Mouse (Mus musculus) adrenal gland, adult (tissue): ENCODE data around the gene Kcnn3.

Experiments
- DNase-seq, 2 experiments: peaks; one replicate each; pipeline ENCODE4 v3.0.0; 2022 to 2023; ENCODE audit warnings: low spot score in 1 of 2; ENCODE audit not compliant: inconsistent age in 2 of 2

Gene Kcnn3

GRCm38 (mm10) chr3:89659938-89660620 lies 140.1 kb downstream of the Kcnn3 start:
- no peak for DNase-seq

- DNase-seq = no peak
Observed at GRCm38 (mm10) chr3:89664808-89665207, 144.8 kb downstream of the Kcnn3 start.

DNA sequence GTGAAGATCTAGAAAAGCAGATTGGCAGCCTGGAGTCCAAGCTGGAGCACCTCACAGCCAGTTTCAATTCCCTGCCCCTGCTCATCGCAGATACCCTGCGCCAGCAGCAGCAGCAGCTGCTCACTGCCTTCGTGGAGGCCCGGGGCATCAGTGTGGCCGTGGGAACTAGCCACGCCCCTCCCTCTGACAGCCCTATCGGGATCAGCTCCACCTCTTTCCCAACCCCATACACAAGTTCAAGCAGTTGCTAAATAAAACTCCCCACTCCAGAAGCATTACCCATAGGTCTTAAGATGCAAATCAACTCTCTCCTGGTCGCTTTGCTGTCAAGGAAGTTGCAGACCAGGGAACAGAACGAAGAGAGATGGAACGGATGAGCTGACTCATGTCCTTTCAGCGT lies 147.2 kb downstream of the Kcnn3 start:
- no peak for DNase-seq

DNA sequence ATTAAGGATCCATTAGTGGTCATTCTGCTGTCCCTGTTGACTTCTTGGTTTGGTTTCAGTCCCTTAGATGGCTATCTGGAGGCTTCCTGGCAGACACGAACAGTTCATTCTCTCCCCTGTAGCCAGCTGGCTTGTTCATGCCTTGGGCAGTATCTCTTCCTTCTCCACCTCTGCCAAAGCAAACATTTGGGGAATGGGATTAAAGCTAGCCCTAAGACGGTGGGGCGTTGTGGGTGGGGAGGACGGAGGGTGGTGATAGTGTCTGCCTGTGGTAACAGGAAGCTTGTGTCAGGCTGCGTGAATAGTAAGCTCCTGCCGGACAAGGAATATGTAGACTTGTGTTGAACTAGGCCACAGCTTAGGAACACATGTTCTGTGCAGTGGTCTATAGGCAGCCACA lies 151.4 kb downstream of the Kcnn3 start:
- no peak for DNase-seq

DNA sequence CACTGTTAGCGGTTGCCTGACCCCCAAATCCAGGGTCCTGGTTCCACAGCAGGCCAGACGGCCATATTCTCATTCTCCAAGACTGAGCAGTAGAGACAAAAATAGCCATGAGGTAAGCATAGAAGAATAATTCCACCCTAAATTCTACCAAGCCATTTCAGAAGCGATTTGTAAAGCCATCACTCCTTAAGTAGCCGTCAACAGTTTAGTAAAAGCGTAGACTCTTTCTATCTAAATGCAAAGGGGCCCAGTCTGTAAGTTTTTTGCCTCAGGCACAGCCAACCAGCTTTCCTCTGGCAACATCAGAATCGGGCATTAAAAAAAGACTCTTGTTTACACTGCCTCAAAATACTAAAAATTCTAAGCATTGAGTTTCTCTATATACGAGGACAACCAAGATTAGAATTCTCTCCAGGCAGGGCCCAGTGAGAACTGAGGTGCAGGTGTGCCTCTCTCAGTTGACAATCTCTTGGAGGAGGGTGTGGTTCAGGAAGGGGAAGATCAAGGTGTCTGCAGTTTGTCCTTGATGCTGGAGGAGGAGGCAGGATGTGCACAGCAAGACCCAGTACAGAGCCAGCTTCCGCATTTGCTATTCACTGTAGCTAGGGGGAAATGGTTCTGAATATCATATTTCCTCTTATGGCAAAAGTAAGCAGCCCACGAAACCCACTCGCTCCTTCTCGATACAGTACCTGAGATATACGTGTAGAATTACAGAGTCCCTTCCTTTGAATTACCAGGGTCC lies 152.8 kb downstream of the Kcnn3 start:
- no peak for DNase-seq

DNA sequence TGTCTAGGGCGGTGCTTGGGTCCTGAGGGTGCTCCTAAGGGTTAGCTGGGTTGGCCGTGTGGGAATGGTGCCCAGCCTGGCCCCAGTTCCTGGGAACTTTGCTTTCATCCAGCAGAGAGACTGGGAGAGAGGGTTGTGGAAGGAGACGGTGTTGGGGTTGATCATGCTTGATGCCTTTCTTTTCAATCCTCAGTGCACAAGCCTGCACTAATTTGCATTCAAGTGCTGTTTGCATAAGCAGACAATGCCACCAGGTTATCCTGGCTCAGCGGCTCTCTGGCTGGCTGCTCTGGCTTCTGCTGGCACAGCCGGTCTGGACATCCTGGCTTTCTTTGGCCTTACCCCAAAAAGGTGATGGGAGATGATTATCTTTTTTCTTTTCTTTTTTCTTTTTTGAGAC lies 157.7 kb downstream of the Kcnn3 start:
- no peak for DNase-seq

GRCm38 (mm10) chr3:89686031-89686430 lies 166.1 kb downstream of the Kcnn3 start:
- DNase-seq = no peak

- peak; percentile 81 to 95 for DNase-seq
Observed at GRCm38 (mm10) chr3:89688694-89689581, 169.0 kb downstream of the Kcnn3 start.

DNA sequence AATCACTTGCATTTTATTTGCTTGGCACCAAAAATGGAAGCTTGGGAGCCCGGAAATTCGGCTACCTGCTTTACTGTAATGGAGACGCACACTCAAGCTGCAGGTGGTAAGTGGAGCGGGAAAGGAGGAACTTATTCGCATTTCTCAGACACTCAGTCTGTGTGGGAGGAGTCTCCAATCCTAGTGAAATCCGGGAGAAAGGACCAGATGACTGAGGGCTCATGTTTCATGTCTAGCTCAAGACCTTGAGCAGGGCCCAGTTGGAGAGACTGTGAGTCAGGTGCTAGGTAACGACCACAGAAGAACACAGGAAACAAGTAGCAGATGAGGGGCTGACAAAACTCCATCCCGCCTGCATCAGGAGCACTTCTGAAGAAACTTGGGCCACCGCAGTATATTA lies 171.8 kb downstream of the Kcnn3 start:
- no peak for DNase-seq

- DNase-seq = no peak
Observed at GRCm38 (mm10) chr3:89696152-89696821, 176.3 kb downstream of the Kcnn3 start.

DNA sequence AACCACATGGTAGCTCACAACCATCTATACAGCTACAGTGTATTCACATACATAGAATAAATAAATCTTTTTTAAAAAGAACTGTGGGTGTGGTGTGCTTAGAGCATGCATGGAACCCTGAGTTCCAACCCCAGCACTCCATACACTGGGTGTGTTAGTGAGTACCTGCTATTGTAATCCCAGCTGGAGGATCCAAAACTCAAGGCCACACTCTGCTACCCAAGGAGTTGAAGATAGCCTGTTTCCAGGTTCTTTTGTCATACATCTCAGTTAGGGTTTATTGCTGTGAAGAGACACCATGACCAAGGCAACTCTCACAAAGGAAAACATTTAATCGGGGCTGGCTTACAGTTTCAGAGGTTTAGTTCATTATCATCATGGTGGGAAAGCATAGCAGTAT lies 179.0 kb downstream of the Kcnn3 start:
- no peak for DNase-seq

DNA sequence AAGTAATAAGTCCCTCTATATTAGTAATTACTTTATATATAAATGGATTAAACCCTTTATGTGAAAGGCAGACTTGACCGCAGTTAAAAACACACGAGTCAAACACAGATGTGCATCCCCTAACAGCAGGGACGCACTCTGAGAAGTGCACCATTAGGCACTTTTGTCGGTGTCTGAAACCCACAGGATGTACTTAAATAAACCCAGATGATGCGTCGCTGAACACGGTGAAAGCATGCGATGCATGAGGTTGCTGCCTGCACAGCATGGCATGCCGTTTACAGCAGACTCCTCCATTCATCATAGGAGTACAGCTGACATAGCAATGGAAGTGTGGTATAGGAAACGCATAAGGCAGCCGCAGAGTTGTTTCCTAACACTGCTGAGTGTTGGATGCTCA lies 180.5 kb downstream of the Kcnn3 start:
- DNase-seq = no peak

GRCm38 (mm10) chr3:89703596-89703995 lies 183.6 kb downstream of the Kcnn3 start:
- no peak for DNase-seq

- DNase-seq = no peak
Observed at GRCm38 (mm10) chr3:89704064-89704463, 184.1 kb downstream of the Kcnn3 start.

GRCm38 (mm10) chr3:89714359-89715206 lies 194.6 kb downstream of the Kcnn3 start, which contains the start of gene Adar:
Gene Adar, plus strand, starts transcription at chr3:89715022.
- DNase-seq = peak; percentile 83 to 94

- DNase-seq = peak; percentile 59 to 89
Observed at GRCm38 (mm10) chr3:89715207-89715966, 195.4 kb downstream of the Kcnn3 start.

DNA sequence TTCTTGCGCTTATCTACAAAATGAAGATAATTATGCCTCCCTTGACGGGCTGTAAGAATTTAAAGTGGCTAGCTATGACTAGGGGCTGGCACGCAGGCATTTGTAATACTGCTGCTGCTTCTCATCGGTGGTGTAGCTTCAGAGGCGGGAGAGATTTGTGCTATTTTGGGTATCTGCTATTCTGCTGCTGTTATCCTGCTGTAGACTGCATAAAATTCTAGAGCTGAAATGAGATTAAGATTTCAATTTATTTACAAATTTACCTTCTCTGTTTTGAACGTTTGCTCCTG lies 195.9 kb downstream of the Kcnn3 start:
- DNase-seq = no peak

GRCm38 (mm10) chr3:89722032-89722431 lies 202.1 kb downstream of the Kcnn3 start:
- no peak for DNase-seq

DNA sequence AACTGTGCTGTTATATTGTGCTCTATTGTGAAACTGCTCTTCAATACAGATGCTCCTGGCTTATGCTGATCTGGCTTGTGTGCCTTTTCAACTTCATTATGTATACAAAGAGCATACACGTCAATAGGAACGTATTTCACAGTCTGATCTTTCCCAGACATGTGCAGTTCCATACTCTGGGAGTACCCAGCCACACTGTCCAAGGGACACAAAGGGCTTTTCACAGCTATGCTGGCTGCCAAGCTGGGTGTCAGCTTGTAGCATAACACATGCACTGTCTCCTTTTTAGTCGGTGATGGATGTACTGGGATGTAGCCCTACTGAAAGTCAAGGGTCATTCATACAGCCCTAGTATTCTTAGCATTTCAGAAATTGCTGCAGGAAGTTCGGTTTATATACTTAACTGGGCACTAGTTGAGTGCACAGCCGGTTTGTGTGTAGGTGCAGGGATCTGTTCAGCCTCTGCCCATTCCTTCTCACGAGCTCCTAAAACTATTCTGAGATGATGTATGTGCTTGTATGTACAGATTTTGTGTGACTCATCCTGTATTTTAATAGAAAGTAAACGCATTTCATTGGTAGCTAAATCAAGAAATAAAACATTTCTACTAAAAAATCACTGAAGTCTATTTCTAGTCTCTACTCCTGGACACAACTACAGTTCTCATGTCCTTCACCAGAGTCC lies 203.6 kb downstream of the Kcnn3 start:
- DNase-seq = no peak
